Mouse (Mus musculus) midbrain, embryonic 15.5 days (tissue): ENCODE data around the gene 1700007K13Rik. TPM values are rescaled to one million over a fixed set of nuclear protein-coding genes. Genes with fewer than 3 reads are reported as not detected.
"Not testable (repeated sequence)": the region's sequence is repeated elsewhere in the genome, so short reads cannot be mapped to it uniquely, and the experiment has no call there.

Experiments used
- ATAC-seq: fragments of 200-750 bp; cut with Nextera tagmentation; replicated peaks from 2 replicates; pipeline ENCODE4 v1.8.0; 2017; ENCODE audit warnings: moderate TSS enrichment
- H3K27ac ChIP-seq: fragments of 300-500 bp; sonication (generic); 2 replicates; pipeline ENCODE4 v1.5.1; 2015; ENCODE audit warnings: mild to moderate bottlenecking, inconsistent platforms
- H3K27me3 ChIP-seq: fragments of 300-500 bp; sonication (generic); replicated peaks from 2 replicates; pipeline ENCODE4 v1.6.1; 2015; ENCODE audit warnings: inconsistent platforms
- H3K36me3 ChIP-seq: fragments of 300-500 bp; sonication (generic); replicated peaks from 2 replicates; pipeline ENCODE4 v1.6.1; 2015; ENCODE audit warnings: inconsistent platforms
- H3K4me1 ChIP-seq: fragments of 300-500 bp; sonication (generic); 2 replicates; pipeline ENCODE4 v1.6.1; 2015; ENCODE audit warnings: inconsistent platforms
- H3K4me2 ChIP-seq: fragments of 300-500 bp; sonication (generic); 2 replicates; pipeline ENCODE4 v1.6.1; 2015; ENCODE audit warnings: inconsistent platforms, mild to moderate bottlenecking, moderate library complexity
- H3K4me3 ChIP-seq: fragments of 300-500 bp; sonication (generic); 2 replicates; pipeline ENCODE4 v1.5.1; 2015; ENCODE audit warnings: mild to moderate bottlenecking, inconsistent platforms
- H3K9ac ChIP-seq: fragments of 300-500 bp; sonication (generic); 2 replicates; pipeline ENCODE4 v1.6.1; 2015; ENCODE audit warnings: mild to moderate bottlenecking, inconsistent platforms
- H3K9me3 ChIP-seq: fragments of 300-500 bp; sonication (generic); 2 replicates; pipeline ENCODE4 v1.6.1; 2016; ENCODE audit warnings: inconsistent platforms
- WGBS: fragments of 180-500 bp; shearing (Covaris S2); methylation state at CpG from one replicate; pipeline ENCODE4 v1.1.7; 2015; ENCODE audit warnings: mixed read lengths; 5-methylcytosine and 5-hydroxymethylcytosine counted together
- polyA plus RNA-seq: library from polyadenylated mRNA; unstranded; fragments of >200 nt; fragmentation: Nextera tagmentation; extraction: Ambion mirVana; gene quantifications from 2 replicates; pipeline ENCODE4 v1.2.1, GENCODE M21; 2015

Gene 1700007K13Rik
- 2.4 and 2.9 TPM in 2 replicates for polyA plus RNA-seq

GRCm38 (mm10) chr2:28465836-28466518 lies at the start of gene 1700007K13Rik:
Gene 1700007K13Rik (minus strand): TSS chr2:28466332.
- peak; percentile 66 for ATAC-seq
- H3K36me3 ChIP-seq = peaks cover 19% of the 10 kb centered on the region
- peaks cover 24% of the 10 kb centered on the region for H3K4me1 ChIP-seq
- H3K27ac ChIP-seq = no peak within 1 kb of the TSS
- H3K27me3 ChIP-seq = no peaks in the 10 kb centered on the region; the same call in none of the 2 replicates
- H3K9ac ChIP-seq = no peak within 1 kb of the TSS; the same call in 1 of the 2 replicates
- WGBS = 4% methylated on average over 25 of the region's 25 CpGs
- no peaks in the 10 kb centered on the region for H3K9me3 ChIP-seq
- H3K4me2 ChIP-seq = peak within 1 kb of the TSS; percentile 59
- peak within 1 kb of the TSS; percentile 27 for H3K4me3 ChIP-seq

DNA sequence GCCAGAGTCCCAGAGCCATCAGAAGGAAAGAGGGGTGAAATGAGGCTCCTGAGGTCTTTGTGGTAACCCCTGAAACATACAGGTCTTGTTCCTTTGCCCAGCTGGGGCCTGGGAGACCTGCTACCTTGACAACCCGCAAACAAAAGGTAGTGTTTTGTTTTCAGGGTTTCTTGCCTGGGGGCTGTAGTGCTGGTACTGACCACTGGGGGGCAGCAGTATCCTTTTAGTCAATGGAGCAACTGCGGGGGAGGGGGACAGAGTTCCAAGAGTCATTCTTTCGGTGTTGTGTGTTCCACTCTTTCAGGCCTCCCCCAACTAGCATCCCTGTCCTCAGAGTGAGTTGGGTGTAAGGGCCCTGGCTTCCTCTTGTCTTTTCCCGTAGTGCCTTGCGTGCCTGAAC lies 48.4 kb upstream of the 1700007K13Rik start:
- H3K4me1 ChIP-seq = peaks cover 58% of the 10 kb centered on the region
- 17% methylated on average over 5 of the region's 5 CpGs for WGBS

GRCm38 (mm10) chr2:28513431-28514370 lies 47.6 kb upstream of the 1700007K13Rik start:
- H3K27me3 ChIP-seq = no peaks in the 10 kb centered on the region; the same call in 1 of the 2 replicates
- ATAC-seq = peak; percentile 49
- H3K27ac ChIP-seq = peak overlapping the region; percentile 91
- 5% methylated on average over 47 of the region's 47 CpGs for WGBS
- peak overlapping the region; percentile 98 for H3K9ac ChIP-seq
- no peaks in the 10 kb centered on the region for H3K36me3 ChIP-seq
- H3K4me2 ChIP-seq = peak overlapping the region; percentile 87
- H3K4me3 ChIP-seq = peak overlapping the region; percentile 89
- H3K9me3 ChIP-seq = no peaks in the 10 kb centered on the region
- peaks cover 50% of the 10 kb centered on the region for H3K4me1 ChIP-seq

More for the DNA sequence above, 48.4 kb upstream of the 1700007K13Rik start:
- Histone ChIP-seq H3K36me3 (no peaks in the 10 kb centered on the region), H3K27me3 (no peaks in the 10 kb centered on the region; the same call in 1 of the 2 replicates), H3K27ac (peak overlapping the region; percentile 91), H3K9ac (peak overlapping the region; percentile 98), H3K4me3 (peak overlapping the region; percentile 89), H3K9me3 (no peaks in the 10 kb centered on the region), H3K4me2 (peak overlapping the region; percentile 87)
- no peak for ATAC-seq

GRCm38 (mm10) chr2:28512798-28513401 lies 46.8 kb upstream of the 1700007K13Rik start, which contains the start of gene Ralgds:
Gene Ralgds (plus strand): TSS chr2:28513125.
- peak within 1 kb of the TSS; percentile 91 for H3K27ac ChIP-seq
- no peaks in the 10 kb centered on the region for H3K9me3 ChIP-seq
- H3K4me2 ChIP-seq = peak within 1 kb of the TSS; percentile 87
- H3K9ac ChIP-seq = peak within 1 kb of the TSS; percentile 98
- under 1% methylated on average over 63 of the region's 71 CpGs for WGBS
- no peaks in the 10 kb centered on the region; the same call in 1 of the 2 replicates for H3K27me3 ChIP-seq
- peak; percentile 66 for ATAC-seq
- H3K4me3 ChIP-seq = peak within 1 kb of the TSS; percentile 89
- no peaks in the 10 kb centered on the region for H3K36me3 ChIP-seq
- H3K4me1 ChIP-seq = peaks cover 42% of the 10 kb centered on the region

DNA sequence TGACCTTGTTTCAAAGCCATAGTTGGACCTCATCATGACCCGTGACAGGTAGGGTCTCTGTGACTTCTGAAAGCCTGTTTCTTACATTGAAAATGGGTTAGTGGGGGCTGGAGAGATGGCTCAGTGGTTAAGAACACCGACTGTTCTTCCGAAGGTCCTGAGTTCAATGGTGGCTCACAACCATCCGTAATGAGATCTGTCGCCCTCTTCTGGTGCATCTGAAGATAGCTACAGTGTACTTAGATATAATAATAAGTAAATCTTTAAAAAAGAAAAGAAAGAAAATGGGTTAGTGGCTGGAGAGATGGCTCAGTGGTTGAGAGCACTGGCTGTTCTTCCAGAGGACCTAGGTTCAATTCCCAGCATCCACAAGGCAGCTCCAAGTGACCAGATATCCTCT lies 45.5 kb upstream of the 1700007K13Rik start:
- H3K36me3 ChIP-seq, H3K4me3 ChIP-seq, ATAC-seq, H3K9me3 ChIP-seq, H3K27me3 ChIP-seq, H3K4me2 ChIP-seq, H3K9ac ChIP-seq, H3K27ac ChIP-seq: not testable (repeated sequence)
- WGBS = 54% methylated on average over 5 of the region's 5 CpGs
- H3K4me1 ChIP-seq = peaks cover 29% of the 10 kb centered on the region

GRCm38 (mm10) chr2:28506291-28506690 lies 40.2 kb upstream of the 1700007K13Rik start:
- whole genome bisulfite sequencing = 83% methylated on average over 6 of the region's 6 CpGs
- H3K9ac ChIP-seq = no peak overlapping the region
- no peaks in the 10 kb centered on the region for H3K36me3 ChIP-seq
- ATAC-seq = no peak
- no peak overlapping the region for H3K4me3 ChIP-seq
- H3K4me2 ChIP-seq = no peak overlapping the region
- no peak overlapping the region for H3K27ac ChIP-seq
- H3K4me1 ChIP-seq = no peaks in the 10 kb centered on the region
- no peaks in the 10 kb centered on the region; the same call in 1 of the 2 replicates for H3K27me3 ChIP-seq
- H3K9me3 ChIP-seq = no peaks in the 10 kb centered on the region

DNA sequence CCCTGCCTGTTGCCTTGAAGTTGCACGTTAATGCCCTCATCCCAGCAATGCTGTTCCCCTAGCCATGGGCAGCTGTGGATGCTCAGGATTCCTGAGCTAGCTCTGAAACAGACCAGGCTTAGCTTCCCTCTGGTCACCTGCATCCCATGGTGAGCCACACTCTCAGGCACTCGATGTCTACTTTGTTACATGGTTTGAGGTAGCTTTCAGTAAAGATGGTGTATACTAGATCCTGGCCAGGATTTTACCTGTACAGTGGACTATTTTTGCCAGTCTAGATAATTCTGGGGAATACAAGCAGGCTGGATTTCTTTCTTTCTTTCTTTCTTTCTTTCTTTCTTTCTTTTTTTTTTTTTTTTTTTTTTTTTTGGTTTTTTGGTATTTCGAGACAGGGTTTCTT lies 39.7 kb upstream of the 1700007K13Rik start, which contains the start of gene Gm10134:
TSS of gene Gm10134 (plus strand) at position 301 of the 400 bp plus-strand sequence.
- Histone ChIP-seq H3K27me3 (no peaks in the 10 kb centered on the region; the same call in 1 of the 2 replicates), H3K4me2 (no peak within 1 kb of the TSS), H3K4me1 (no peaks in the 10 kb centered on the region), H3K9ac (no peak within 1 kb of the TSS), H3K27ac (no peak within 1 kb of the TSS), H3K36me3 (no peaks in the 10 kb centered on the region), H3K9me3 (no peaks in the 10 kb centered on the region), H3K4me3 (no peak within 1 kb of the TSS)
- 78% methylated on average over 3 of the region's 3 CpGs for WGBS
- ATAC-seq = no peak

DNA sequence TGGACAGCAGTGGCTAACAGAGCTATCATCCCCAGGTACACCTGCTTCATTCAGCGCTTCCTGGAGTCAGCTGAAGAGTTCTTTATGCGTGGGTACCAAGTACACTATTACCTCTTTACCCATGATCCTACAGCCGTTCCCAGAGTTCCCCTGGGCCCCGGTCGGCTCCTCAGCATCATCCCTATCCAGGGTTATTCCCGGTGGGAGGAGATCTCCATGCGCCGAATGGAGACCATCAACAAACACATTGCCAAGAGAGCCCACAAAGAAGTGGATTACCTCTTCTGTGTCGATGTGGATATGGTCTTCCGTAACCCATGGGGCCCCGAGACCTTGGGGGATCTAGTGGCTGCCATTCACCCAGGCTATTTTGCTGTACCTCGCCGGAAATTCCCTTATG lies 38.5 kb upstream of the 1700007K13Rik start:
- Histone ChIP-seq H3K9ac (no peak overlapping the region), H3K27ac (no peak overlapping the region), H3K36me3 (no peaks in the 10 kb centered on the region), H3K4me2 (no peak overlapping the region), H3K9me3 (no peaks in the 10 kb centered on the region), H3K4me1 (no peaks in the 10 kb centered on the region), H3K27me3 (no peaks in the 10 kb centered on the region), H3K4me3 (no peak overlapping the region)
- no peak for ATAC-seq
- 91% methylated on average over 13 of the region's 13 CpGs for WGBS

DNA sequence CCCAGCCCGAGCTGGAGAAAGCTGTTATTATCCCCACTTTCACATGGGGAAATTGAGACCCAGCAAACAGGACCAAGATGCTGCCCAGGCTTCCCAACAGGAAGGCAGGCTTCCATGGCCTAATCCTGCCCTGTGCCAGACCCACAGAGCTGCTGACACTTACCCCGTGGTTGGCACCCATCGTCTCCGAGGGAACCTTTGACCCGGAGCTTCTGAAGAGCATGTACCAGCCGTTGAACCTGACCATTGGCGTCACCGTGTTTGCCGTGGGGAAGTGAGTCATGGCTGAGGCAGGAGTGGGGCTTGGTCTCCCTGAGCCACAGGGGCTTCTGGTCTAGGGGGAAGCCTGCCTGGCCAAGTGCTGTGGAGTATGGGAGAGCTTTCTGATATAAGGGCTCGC lies 36.9 kb upstream of the 1700007K13Rik start:
- H3K4me1 ChIP-seq = no peaks in the 10 kb centered on the region
- H3K36me3 ChIP-seq = no peaks in the 10 kb centered on the region
- ATAC-seq = no peak
- no peak overlapping the region for H3K4me2 ChIP-seq
- H3K27me3 ChIP-seq = no peaks in the 10 kb centered on the region
- H3K27ac ChIP-seq = no peak overlapping the region
- H3K9ac ChIP-seq = no peak overlapping the region
- H3K9me3 ChIP-seq = no peaks in the 10 kb centered on the region
- 86% methylated on average over 10 of the region's 10 CpGs for whole genome bisulfite sequencing
- no peak overlapping the region for H3K4me3 ChIP-seq

DNA sequence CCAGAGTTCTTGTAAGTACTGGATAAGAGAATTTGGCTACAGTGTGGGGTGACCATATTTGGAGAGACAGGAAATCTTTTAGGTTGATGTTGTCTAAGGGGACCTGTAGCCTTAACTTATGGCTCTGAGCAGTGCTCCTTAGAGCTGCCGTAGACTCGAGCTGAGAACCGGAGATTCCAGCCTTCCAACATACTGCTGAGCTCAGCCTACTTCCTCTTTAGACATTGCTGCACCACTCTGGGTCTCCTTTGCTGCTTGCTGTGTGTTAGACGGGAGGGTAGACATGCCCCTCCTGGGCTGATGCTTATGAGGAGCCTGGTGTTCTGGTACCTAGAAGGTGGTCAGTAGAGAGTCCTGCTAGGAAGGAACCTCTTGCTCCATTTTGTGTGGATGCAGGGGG lies 32.3 kb upstream of the 1700007K13Rik start:
- H3K27me3 ChIP-seq = no peaks in the 10 kb centered on the region
- ATAC-seq = no peak
- 90% methylated on average over 4 of the region's 4 CpGs for WGBS

DNA sequence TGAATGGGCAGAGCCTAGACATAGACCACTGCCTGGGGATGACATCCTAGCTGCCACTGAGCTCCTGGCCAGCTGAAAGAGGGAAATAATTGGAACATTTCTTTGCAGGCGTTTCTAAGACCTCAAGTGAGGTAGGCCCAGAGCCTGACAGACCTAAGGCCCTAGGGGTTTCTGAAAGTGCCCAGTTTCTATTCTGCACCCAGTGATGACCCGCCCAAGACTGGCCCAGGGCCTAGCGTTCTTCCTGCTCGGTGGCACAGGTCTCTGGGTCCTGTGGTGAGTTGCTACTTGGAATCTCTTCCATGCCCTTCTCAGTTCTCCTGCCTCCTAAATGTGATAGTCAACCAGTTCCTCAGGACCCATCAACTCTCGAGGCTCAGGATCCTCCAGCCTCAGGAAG lies 31.4 kb upstream of the 1700007K13Rik start:
- H3K27ac ChIP-seq = no peak overlapping the region
- ATAC-seq = no peak
- WGBS = 80% methylated on average over 5 of the region's 5 CpGs
- H3K4me1 ChIP-seq = no peaks in the 10 kb centered on the region
- no peaks in the 10 kb centered on the region for H3K27me3 ChIP-seq
- no peak overlapping the region for H3K4me3 ChIP-seq
- H3K4me2 ChIP-seq = no peak overlapping the region
- no peaks in the 10 kb centered on the region for H3K36me3 ChIP-seq
- H3K9me3 ChIP-seq = no peaks in the 10 kb centered on the region
- H3K9ac ChIP-seq = no peak overlapping the region

More for the DNA sequence above, 32.3 kb upstream of the 1700007K13Rik start:
- Histone ChIP-seq H3K9me3 (no peaks in the 10 kb centered on the region), H3K36me3 (no peaks in the 10 kb centered on the region), H3K4me1 (no peaks in the 10 kb centered on the region), H3K4me2 (no peak overlapping the region), H3K27ac (no peak overlapping the region), H3K9ac (no peak overlapping the region), H3K4me3 (no peak overlapping the region)

DNA sequence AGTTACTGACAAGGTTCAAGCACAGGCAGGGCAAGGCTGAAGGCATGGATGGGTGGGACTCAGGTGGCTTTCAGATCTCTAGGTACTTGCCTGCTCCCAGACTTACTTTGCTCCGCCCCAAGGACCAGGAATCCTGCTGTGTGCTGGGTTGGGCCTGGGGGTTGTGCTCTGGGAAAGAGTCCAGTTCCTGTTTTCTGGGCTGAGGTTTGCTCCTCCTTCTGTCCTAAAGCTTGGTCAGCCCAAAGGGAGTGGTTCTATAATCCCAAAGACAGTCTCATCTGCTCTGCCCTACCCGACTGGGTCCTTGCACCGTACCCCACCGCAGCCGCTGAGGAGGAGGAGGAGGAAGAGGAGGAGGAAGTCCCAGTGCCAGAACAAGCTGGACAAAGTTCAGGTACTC lies 30.5 kb upstream of the 1700007K13Rik start, which contains the start of gene Gbgt1:
TSS of gene Gbgt1 (plus strand) at position 221 of the 400 bp plus-strand sequence.
- Histone ChIP-seq H3K27ac (no peak within 1 kb of the TSS), H3K9me3 (no peaks in the 10 kb centered on the region), H3K4me2 (no peak within 1 kb of the TSS), H3K9ac (no peak within 1 kb of the TSS), H3K4me3 (no peak within 1 kb of the TSS), H3K4me1 (no peaks in the 10 kb centered on the region), H3K27me3 (no peaks in the 10 kb centered on the region), H3K36me3 (no peaks in the 10 kb centered on the region)
- 74% methylated on average over 5 of the region's 5 CpGs for WGBS
- no peak for ATAC-seq
